Mouse (Mus musculus) cortical plate, adult 2 months (tissue): ENCODE measurements around the gene Ints5.
A peak's percentile ranks its signal among the peaks of the same experiment; 100 is the strongest.

ENCODE experiments used
- CTCF ChIP-seq: fragments of 200-500 bp; IDR thresholded peaks from 2 replicates; pipeline ENCODE4 v1.5.1; 2011; ENCODE audit warnings: mild to moderate bottlenecking, control low read depth, low read length; ENCODE audit not compliant: insufficient read depth; ENCODE audit errors: extremely low read depth
- POLR2A ChIP-seq: fragments of 200-500 bp; IDR thresholded peaks from 2 replicates; pipeline ENCODE4 v1.6.1; 2011; ENCODE audit warnings: mild to moderate bottlenecking, low read length, control low read depth; ENCODE audit not compliant: insufficient read depth; ENCODE audit errors: extremely low read depth

GRCm38 (mm10) chr19:8880311-8881033, 12.3 kb upstream of the Ints5 start, which contains the start of gene Uqcc3:
- TF ChIP-seq POLR2A (peak; percentile 81; the same call in 1 of the 2 replicates), CTCF (no peak)
